Mouse (Mus musculus): ENCODE results near the gene Nos1.

- TF ChIP-seq CTCF (IDR thresholded peaks at IDR 0.05; ENCODE audit: control insufficient read depth, insufficient read depth, low read length), result no peak
- TF ChIP-seq POLR2A (IDR thresholded peaks at IDR 0.05; ENCODE audit: borderline replicate concordance, control insufficient read depth, low read depth, low read length), result no peak
Observed at GRCm38 (mm10) chr5:117976263-117976656, 195.4 kb downstream of the Nos1 start.
